Mouse (Mus musculus) left cerebral cortex, postnatal 25 days (tissue): ENCODE measurements at regions not wholly inside any gene's neighbourhood (a gene's known extent, or its start where the extent isn't known, plus 50 kb on each side); places are given as distances from the start of the nearest gene placed in this dataset.
A peak's percentile ranks its signal among the peaks of the same experiment; 100 is the strongest.

Experiments
- DNase-seq, 2 experiments: peaks; one replicate each; pipeline ENCODE4 v3.0.0; 2022; ENCODE audit warnings: low spot score in 2 of 2, mixed read lengths in 1 of 2
- intact Hi-C: fragments of 180-260 bp; cut with DNase I; formaldehyde crosslinking; loops from one replicate; pipeline ENCODE4 v1.15.1; 2025

DNA sequence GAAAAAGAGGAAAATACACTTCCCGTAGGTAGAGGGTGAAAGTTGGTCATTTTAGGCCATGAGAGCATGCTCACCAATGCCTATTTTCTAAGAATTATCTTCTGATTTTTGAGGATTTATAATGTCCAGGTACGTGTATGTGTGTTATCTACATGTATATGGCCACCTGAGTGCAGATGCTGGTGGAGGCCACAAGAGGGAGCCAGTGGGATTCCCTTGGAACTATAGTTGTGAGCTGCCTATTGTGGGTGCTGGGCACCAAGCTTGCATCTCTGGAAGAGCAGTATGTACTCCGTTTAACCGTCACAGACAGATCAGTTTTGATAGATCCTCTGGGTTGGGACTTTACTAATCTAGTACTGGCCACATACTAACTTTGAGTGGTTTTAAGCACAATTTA lies 579.0 kb upstream of the Tmem132c start:
- DNase-seq = no peak
- intact Hi-C loops = no loop called here

DNA sequence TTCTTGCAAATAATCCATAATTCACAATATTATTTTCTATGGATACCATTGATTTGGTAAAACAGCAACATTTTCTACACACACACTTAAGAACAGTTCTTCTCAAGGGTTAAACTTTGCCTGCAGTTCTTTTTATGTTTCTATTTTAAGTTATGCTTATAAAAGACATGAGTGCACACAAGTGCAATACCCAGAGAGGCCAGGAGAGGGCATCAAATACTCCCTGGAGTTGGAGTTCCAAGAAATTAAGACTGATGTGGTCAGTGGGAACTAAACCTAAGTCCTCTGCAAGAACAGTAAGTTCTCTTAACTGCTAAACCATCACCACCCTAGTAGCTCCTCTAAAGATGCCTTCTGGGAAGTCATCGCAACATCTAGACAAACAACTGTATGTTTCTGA lies 570.5 kb upstream of the Tmem132c start:
- intact Hi-C loops = loop anchor here (2.0 kb wide), 1 partner anchor 62 kb away; no protein-coding TSS in a partner anchor
- peak; percentile 38 to 46 for DNase-seq

DNA sequence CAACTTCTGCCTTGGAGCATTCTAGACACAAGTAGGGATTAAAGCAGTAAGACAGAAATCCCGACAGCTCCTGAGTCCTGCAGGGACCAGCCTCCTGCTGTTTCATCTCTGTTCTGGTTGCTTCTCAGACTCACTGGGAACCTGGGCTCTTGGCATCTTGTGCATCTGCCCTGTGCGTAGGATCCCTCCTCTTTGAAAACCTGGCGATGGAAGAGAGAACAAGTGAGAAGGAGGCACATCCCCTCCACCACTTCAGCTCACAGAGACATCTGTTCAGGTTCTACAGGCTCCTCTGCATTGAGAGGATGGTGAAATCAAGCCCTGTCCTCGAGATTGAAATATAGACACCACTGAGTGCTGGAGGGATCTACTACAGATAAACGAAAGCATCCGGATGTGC lies 561.3 kb upstream of the Tmem132c start:
- intact Hi-C loops = no loop called here

DNA sequence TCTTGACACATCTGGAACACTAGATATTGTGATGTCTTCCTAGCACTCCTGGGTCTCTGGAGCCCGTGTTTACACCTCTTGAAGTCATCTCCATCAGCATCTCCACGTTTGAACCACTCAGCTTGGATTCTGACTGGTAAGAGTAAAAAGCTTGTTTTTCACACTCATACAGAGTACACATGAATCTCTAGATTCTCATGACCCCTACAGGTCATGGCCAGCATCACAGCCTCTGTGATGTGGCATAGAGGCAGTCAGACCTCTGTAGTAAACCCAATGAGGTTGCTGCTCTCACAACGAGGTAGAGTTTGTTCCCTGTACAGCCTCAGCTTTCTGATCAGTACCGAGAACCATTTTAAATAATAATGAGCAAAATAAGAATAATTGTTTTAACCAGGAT lies 542.3 kb upstream of the Tmem132c start:
- DNase-seq = peak in 1 of 2 experiments; percentile 35
- intact Hi-C loops = no loop called here

More for the DNA sequence above, 561.3 kb upstream of the Tmem132c start:
- peak in 1 of 2 experiments; percentile 70 for DNase-seq

- no peak for DNase-seq
- intact Hi-C loops = no loop called here
These were observed 537.9 kb upstream of the Tmem132c start for GRCm38 (mm10) chr5:126703516-126704282.

DNA sequence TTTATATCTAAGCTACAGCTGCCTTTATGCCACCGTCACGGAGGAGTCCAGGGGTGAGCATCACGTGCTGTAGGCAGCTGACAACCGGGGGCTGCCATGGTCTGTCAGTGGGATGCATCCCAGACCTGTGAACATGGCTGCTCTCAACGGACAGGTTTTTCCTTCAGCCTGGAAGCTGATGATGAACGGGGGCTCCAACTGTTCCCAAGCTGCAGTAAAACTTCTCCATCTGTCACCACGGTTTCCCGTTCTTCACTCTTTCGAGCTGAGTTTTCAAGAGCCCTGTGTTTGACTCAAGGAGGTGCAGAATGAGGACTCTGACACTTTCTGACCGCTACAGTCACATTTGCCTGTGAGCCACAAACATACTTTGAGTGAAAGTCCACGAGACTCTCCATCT lies 535.7 kb upstream of the Tmem132c start:
- intact Hi-C loops = no loop called here

GRCm38 (mm10) chr5:126706701-126707100 lies 534.9 kb upstream of the Tmem132c start:
- no peak for DNase-seq
- intact Hi-C loops = no loop called here

More for the DNA sequence above, 535.7 kb upstream of the Tmem132c start:
- DNase-seq = peak in 1 of 2 experiments; percentile 10

GRCm38 (mm10) chr5:126714672-126715071 lies 526.9 kb upstream of the Tmem132c start:
- DNase-seq = peak in 1 of 2 experiments; percentile 43
- intact Hi-C loops = no loop called here

GRCm38 (mm10) chr5:126718421-126718820 lies 523.2 kb upstream of the Tmem132c start:
- DNase-seq = no peak
- intact Hi-C loops = no loop called here

- DNase-seq = no peak
- intact Hi-C loops = no loop called here
These were observed 520.3 kb upstream of the Tmem132c start for GRCm38 (mm10) chr5:126721300-126721699.

DNA sequence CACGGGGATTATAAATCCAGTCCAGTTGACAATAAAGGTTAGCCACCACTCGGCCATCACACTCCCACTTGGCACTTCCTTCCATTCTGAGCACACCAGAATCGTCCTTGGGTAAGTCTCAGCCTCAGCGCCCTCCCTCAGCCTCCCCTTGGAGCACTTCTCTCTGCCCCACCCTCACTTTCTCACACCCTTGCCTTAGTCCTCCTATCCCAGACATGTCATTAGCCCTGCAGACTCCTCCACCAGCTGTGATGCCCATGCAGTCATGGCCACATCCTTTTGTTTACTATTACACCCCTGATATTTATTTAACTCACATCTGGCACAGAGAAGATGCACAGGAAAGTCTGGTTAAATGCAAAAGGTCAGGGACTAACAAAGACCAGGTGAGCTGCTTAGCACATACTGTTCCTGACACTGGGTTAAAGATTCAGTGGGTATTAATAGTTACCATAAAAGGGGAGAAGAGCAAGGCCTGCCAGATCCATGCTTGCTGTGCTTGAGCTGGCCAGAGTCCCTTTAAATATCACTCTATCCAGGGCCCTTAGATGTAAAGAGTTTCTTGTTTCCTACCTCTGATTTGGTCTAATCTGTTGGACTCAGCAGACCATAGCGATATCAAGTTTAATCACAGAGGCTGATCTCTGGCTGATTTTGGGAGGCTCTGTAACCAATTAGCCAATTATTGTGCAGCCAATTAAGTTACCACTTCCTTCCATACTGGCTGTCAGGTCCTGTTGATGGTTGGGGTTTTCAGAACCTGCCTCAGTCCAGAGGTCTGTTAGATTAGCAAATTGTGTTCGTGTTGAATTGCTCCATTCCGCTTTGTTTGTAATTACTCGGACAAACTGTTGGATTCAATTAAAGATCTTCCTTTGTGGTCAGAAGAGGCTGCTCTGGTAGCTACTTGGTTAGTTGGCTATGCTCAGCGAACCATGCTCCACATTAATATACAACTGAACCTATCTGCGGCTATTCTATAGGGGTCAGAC lies 518.0 kb upstream of the Tmem132c start:
- intact Hi-C loops = no loop called here
- no peak for DNase-seq

DNA sequence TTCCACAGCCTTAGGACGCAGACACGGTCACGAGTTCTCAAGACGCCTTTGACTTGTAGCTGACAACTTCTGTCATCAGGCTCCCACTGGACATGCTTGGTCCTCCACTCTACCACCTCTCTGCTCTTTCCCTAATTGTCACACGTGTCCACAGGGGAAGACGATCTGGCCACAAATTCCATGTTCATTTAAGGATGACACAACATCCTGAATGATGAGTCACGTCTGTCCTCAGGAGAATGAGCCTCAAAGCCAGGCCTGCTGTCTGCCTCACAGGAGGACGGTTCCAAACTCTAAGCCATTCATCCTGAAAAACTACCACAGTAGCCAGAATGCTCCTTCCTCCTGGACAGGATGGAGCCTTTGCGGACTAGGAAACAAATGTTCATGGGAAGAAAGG lies 517.3 kb upstream of the Tmem132c start:
- no peak for DNase-seq
- intact Hi-C loops = no loop called here

- intact Hi-C loops = loop anchor here (2.0 kb wide), 2 partner anchors 63 to 109 kb away; no protein-coding TSS in a partner anchor
- peak; percentile 85 to 88 for DNase-seq
These were observed 508.1 kb upstream of the Tmem132c start for GRCm38 (mm10) chr5:126733470-126733869.

GRCm38 (mm10) chr5:126735733-126736132 lies 505.9 kb upstream of the Tmem132c start:
- intact Hi-C loops = loop anchor here (2.0 kb wide), 1 partner anchor 1203 kb away; no protein-coding TSS in a partner anchor

GRCm38 (mm10) chr5:126737681-126738080 lies 503.9 kb upstream of the Tmem132c start:
- no peak for DNase-seq
- intact Hi-C loops = no loop called here

More at GRCm38 (mm10) chr5:126735733-126736132, 505.9 kb upstream of the Tmem132c start:
- no peak for DNase-seq

- intact Hi-C loops = no loop called here
- DNase-seq = no peak
These were observed 500.7 kb upstream of the Tmem132c start for GRCm38 (mm10) chr5:126740861-126741410.

- no peak for DNase-seq
- intact Hi-C loops = no loop called here
These were observed 486.5 kb upstream of the Tmem132c start for GRCm38 (mm10) chr5:126755107-126755506.

DNA sequence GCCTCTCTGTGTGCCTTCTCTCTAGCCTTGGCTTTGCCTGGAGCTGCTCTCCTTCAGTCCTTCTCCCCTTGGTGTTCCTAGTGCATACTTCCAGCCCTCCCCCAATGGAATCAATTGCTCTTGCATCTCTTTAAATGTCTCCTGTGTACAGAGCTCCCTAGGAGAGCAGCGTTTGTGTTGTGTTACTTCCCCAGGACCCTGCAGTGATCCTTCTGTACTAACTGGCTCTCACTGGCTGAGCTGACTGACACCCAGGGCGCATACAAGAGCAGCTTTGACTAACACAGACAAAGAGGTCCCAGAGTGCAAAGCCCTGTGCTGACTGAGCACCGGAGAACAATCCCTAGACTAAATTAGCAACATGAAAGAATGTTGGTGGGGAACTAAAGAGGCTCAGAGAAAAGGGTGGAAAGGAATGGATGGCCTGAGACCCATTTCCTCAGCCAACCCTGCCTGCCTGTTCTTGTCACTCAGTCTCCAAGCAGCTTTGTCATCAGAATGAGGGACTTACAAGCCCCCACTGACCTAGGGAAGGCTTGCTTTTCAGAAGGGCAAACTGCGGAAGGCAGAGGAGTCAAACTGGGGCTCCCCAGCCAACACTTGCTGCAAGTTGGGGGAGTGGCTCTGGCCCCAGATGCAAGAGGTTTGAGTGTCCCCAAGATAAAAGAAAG lies 476.4 kb upstream of the Tmem132c start:
- intact Hi-C loops = no loop called here
- no peak for DNase-seq

DNA sequence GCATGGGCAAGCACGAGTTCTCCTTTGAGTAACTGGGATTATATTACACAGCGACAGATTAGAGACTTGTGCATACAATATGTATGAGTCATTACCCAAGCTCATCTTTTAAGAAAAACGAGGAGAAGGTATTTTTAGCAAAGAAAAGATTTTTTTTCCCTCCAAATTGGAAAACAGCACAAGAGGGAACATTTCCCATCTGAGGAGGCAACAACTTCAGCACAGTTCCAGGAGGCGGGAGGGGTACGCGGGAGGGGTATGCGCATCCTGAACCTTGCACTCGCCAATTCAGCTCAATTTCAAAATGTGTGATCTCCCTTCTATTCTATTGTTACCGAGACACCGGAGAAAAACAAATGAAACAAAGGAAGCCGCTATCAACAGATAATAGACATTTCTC lies 472.6 kb upstream of the Tmem132c start:
- DNase-seq = peak; percentile 18 to 52
- intact Hi-C loops = no loop called here
